Mouse (Mus musculus) c-Kit-negative CD71-positive TER-119-positive erythroid progenitor cells, embryonic 14.5 days (primary cell): ENCODE data around the gene Lamtor2.
A peak's percentile ranks its signal among the peaks of the same experiment; 100 is the strongest.

ENCODE experiments used
- DNase-seq: peaks from one replicate; pipeline ENCODE4 v3.0.0-alpha.2; 2013; ENCODE audit warnings: low read depth, low spot score

Gene Lamtor2

GRCm38 (mm10) chr3:88503881-88504746, 48.8 kb downstream of the Lamtor2 start:
- DNase-seq, result no peak

GRCm38 (mm10) chr3:88503505-88503863, 49.4 kb downstream of the Lamtor2 start:
- no peak for DNase-seq

GRCm38 (mm10) chr3:88502641-88503504, 50.0 kb downstream of the Lamtor2 start:
- DNase-seq, result peak; percentile 85

- no peak for DNase-seq
Measured at GRCm38 (mm10) chr3:88502031-88502571, 50.8 kb downstream of the Lamtor2 start.

GRCm38 (mm10) chr3:88501366-88502030, 51.4 kb downstream of the Lamtor2 start:
- peak; percentile 71 for DNase-seq

GRCm38 (mm10) chr3:88500655-88501365, 52.1 kb downstream of the Lamtor2 start:
- no peak for DNase-seq

GRCm38 (mm10) chr3:88500087-88500486, 52.8 kb downstream of the Lamtor2 start:
- DNase-seq, result no peak
